Mouse (Mus musculus) CH12.LX (cell line): ENCODE data around the gene Sgf29. TPM values are rescaled to one million over a fixed set of nuclear protein-coding genes. Genes with fewer than 3 reads are reported as not detected.

Experiments
- DNase-seq: peaks from one replicate; pipeline ENCODE4 v3.0.0-alpha.2; 2013; ENCODE audit errors: extremely low read depth
- H3K27ac ChIP-seq: 2 replicates; pipeline ENCODE4 v1.5.1; 2012; ENCODE audit warnings: low read depth, mild to moderate bottlenecking, control low read depth, moderate library complexity; ENCODE audit not compliant: insufficient read depth
- H3K27me3 ChIP-seq: replicated peaks from 2 replicates; pipeline ENCODE3; 2012; ENCODE audit warnings: inconsistent platforms
- H3K36me3 ChIP-seq, 2 experiments: replicated peaks in 1 of 2; 2 replicates each; pipeline versions ENCODE3 to v1.6.1; 2012; ENCODE audit warnings: inconsistent platforms in 1 of 2, low read length in 1 of 2, mild to moderate bottlenecking in 1 of 2, mixed read lengths in 1 of 2, moderate library complexity in 1 of 2; ENCODE audit not compliant: control insufficient read depth in 1 of 2, insufficient read depth in 1 of 2
- H3K4me1 ChIP-seq, 2 experiments: 2 replicates each; pipeline ENCODE4 v1.6.1; 2012; ENCODE audit warnings: inconsistent platforms in 1 of 2, moderate library complexity in 1 of 2; ENCODE audit not compliant: insufficient read depth in 2 of 2, control insufficient read depth in 1 of 2
- H3K4me2 ChIP-seq: 2 replicates; pipeline ENCODE4 v1.6.1; 2012; ENCODE audit warnings: low read depth, mild to moderate bottlenecking, control low read depth; ENCODE audit not compliant: poor library complexity, insufficient read depth, severe bottlenecking
- H3K4me3 ChIP-seq, 3 experiments: fragments of 150-350 bp in 1 of 3; sonication (generic) in 1 of 3; replicated peaks in 1 of 3; 2 replicates each; pipeline versions ENCODE3 to v1.5.1; 2011 to 2012; ENCODE audit warnings: low read depth in 2 of 3, low read length in 2 of 3, mild to moderate bottlenecking in 2 of 3, moderate library complexity in 2 of 3, control low read depth in 1 of 3, improper control_type of control experiment in 1 of 3, inconsistent platforms in 1 of 3, mixed read lengths in 1 of 3; ENCODE audit not compliant: poor library complexity in 1 of 3
- H3K79me2 ChIP-seq: replicated peaks from 2 replicates; pipeline ENCODE4 v1.6.1; 2012; ENCODE audit warnings: mild to moderate bottlenecking, moderate library complexity; ENCODE audit not compliant: control insufficient read depth, poor library complexity, insufficient read depth, severe bottlenecking; ENCODE audit errors: extremely low read depth
- H3K9ac ChIP-seq: 2 replicates; pipeline ENCODE4 v1.6.1; 2012; ENCODE audit warnings: low read depth, mild to moderate bottlenecking, control low read depth, moderate library complexity; ENCODE audit not compliant: insufficient read depth
- H3K9me3 ChIP-seq: replicated peaks from 2 replicates; pipeline ENCODE3; 2012; ENCODE audit warnings: low read length, inconsistent platforms, mixed read lengths
- BHLHE40 ChIP-seq: IDR thresholded peaks from 2 replicates; pipeline ENCODE4 v1.6.1; 2011; ENCODE audit warnings: mild to moderate bottlenecking, low read depth, low read length, improper control_type of control experiment
- CHD1 ChIP-seq: IDR thresholded peaks from 2 replicates; pipeline ENCODE4 v1.6.1; 2012; ENCODE audit warnings: low read depth, low read length, improper control_type of control experiment, inconsistent platforms
- CHD2 ChIP-seq: IDR thresholded peaks from 2 replicates; pipeline ENCODE4 v1.6.1; 2011; ENCODE audit warnings: low read length, improper control_type of control experiment
- CTCF ChIP-seq, 2 experiments: IDR thresholded peaks in 1 of 2; conservative IDR thresholded peaks in 1 of 2; 2 replicates each; pipeline ENCODE4 v1.5.1; 2011 to 2012; ENCODE audit warnings: low read depth in 2 of 2, low read length in 2 of 2, improper control_type of control experiment in 1 of 2, inconsistent platforms in 1 of 2, mild to moderate bottlenecking in 1 of 2, moderate library complexity in 1 of 2
- E2F4 ChIP-seq: IDR thresholded peaks from 2 replicates; pipeline ENCODE4 v1.6.1; 2011; ENCODE audit warnings: low read depth, low read length, improper control_type of control experiment; ENCODE audit not compliant: insufficient replicate concordance
- ETS1 ChIP-seq: conservative IDR thresholded peaks from 2 replicates; pipeline ENCODE4 v1.6.1; 2012; ENCODE audit warnings: low read depth, mild to moderate bottlenecking, inconsistent platforms, low read length, improper control_type of control experiment, moderate library complexity
- GABPA ChIP-seq: IDR thresholded peaks from 2 replicates; pipeline ENCODE4 v1.6.1; 2012; ENCODE audit warnings: low read depth, low read length, improper control_type of control experiment, inconsistent platforms; ENCODE audit not compliant: insufficient replicate concordance
- HCFC1 ChIP-seq: IDR thresholded peaks from 2 replicates; pipeline ENCODE4 v1.6.1; 2012; ENCODE audit warnings: low read depth, mild to moderate bottlenecking, inconsistent platforms, low read length, improper control_type of control experiment
- JUN ChIP-seq: IDR thresholded peaks from 2 replicates; pipeline ENCODE4 v1.6.1; 2011; ENCODE audit warnings: low read depth, mild to moderate bottlenecking, low read length, improper control_type of control experiment, moderate library complexity; ENCODE audit not compliant: insufficient read depth
- KAT2A ChIP-seq: IDR thresholded peaks from 2 replicates; pipeline ENCODE4 v1.6.1; 2012; ENCODE audit warnings: low read length, improper control_type of control experiment, inconsistent platforms; ENCODE audit not compliant: insufficient replicate concordance
- MAX ChIP-seq: IDR thresholded peaks from 2 replicates; pipeline ENCODE4 v1.6.1; 2011; ENCODE audit warnings: low read length, improper control_type of control experiment
- MAZ ChIP-seq: IDR thresholded peaks from 2 replicates; pipeline ENCODE4 v1.6.1; 2012; ENCODE audit warnings: low read depth, mild to moderate bottlenecking, inconsistent platforms, low read length, improper control_type of control experiment, moderate library complexity
- MXI1 ChIP-seq: IDR thresholded peaks from 2 replicates; pipeline ENCODE4 v1.6.1; 2011; ENCODE audit warnings: mild to moderate bottlenecking, low read depth, low read length, improper control_type of control experiment
- MYC ChIP-seq: IDR thresholded peaks from 2 replicates; pipeline ENCODE4 v1.6.1; 2011; ENCODE audit warnings: low read depth, mild to moderate bottlenecking, improper control_type of control experiment, low read length
- NELFE ChIP-seq: IDR thresholded peaks from 2 replicates; pipeline ENCODE4 v1.6.1; 2011; ENCODE audit warnings: low read depth, low read length, improper control_type of control experiment
- NRF1 ChIP-seq: IDR thresholded peaks from 2 replicates; pipeline ENCODE4 v1.6.1; 2014; ENCODE audit warnings: low read depth, mild to moderate bottlenecking, inconsistent platforms, low read length, improper control_type of control experiment, moderate library complexity
- PAX5 ChIP-seq: IDR thresholded peaks from 2 replicates; pipeline ENCODE4 v1.6.1; 2012; ENCODE audit warnings: low read length, inconsistent platforms, mixed read lengths
- POLR2A ChIP-seq: IDR thresholded peaks from 2 replicates; pipeline ENCODE4 v1.6.1; 2011; ENCODE audit warnings: low read depth, mild to moderate bottlenecking, improper control_type of control experiment, low read length
- RAD21 ChIP-seq: IDR thresholded peaks from 2 replicates; pipeline ENCODE4 v1.6.1; 2011; ENCODE audit warnings: low read depth, mild to moderate bottlenecking, low read length, improper control_type of control experiment, moderate library complexity
- RCOR1 ChIP-seq: conservative IDR thresholded peaks from 2 replicates; pipeline ENCODE4 v1.6.1; 2012; ENCODE audit warnings: low read depth, mild to moderate bottlenecking, inconsistent platforms, low read length, improper control_type of control experiment
- SIN3A ChIP-seq: IDR thresholded peaks from 2 replicates; pipeline ENCODE4 v1.6.1; 2012; ENCODE audit warnings: low read length, improper control_type of control experiment, inconsistent platforms
- SMC3 ChIP-seq: IDR thresholded peaks from 2 replicates; pipeline ENCODE4 v1.6.1; 2011; ENCODE audit warnings: low read depth, low read length, improper control_type of control experiment
- TBP ChIP-seq: conservative IDR thresholded peaks from 2 replicates; pipeline ENCODE4 v1.6.1; 2011; ENCODE audit warnings: low read depth, low read length, improper control_type of control experiment
- TCF12 ChIP-seq: IDR thresholded peaks from 2 replicates; pipeline ENCODE4 v1.6.1; 2014; ENCODE audit warnings: low read depth, mild to moderate bottlenecking, inconsistent platforms, low read length, improper control_type of control experiment
- UBTF ChIP-seq: IDR thresholded peaks from 2 replicates; pipeline ENCODE4 v1.6.1; 2012; ENCODE audit warnings: low read depth, mild to moderate bottlenecking, inconsistent platforms, low read length, improper control_type of control experiment, moderate library complexity
- USF1 ChIP-seq: IDR thresholded peaks from 2 replicates; pipeline ENCODE4 v1.6.1; 2014; ENCODE audit warnings: low read depth, mild to moderate bottlenecking, inconsistent platforms, low read length, improper control_type of control experiment
- USF2 ChIP-seq: conservative IDR thresholded peaks from 2 replicates; pipeline ENCODE4 v1.6.1; 2011; ENCODE audit warnings: low read depth, low read length, improper control_type of control experiment
- ZC3H11A ChIP-seq: IDR thresholded peaks from 2 replicates; pipeline ENCODE4 v1.6.1; 2012; ENCODE audit warnings: low read depth, mild to moderate bottlenecking, inconsistent platforms, low read length, improper control_type of control experiment
- ZMIZ1 ChIP-seq: IDR thresholded peaks from 2 replicates; pipeline ENCODE4 v1.6.1; 2012; ENCODE audit warnings: low read depth, mild to moderate bottlenecking, inconsistent platforms, low read length, improper control_type of control experiment
- dilution Hi-C: fragments of 300-500 bp; cut with MboI; formaldehyde crosslinking; loops from 2 replicates; pipeline ENCODE4 v1.14.3; 2020; ENCODE audit warnings: low sequenced_read_pairs; ENCODE audit not compliant: extremely low pct_unique_long_range_greater_than_20kb, extremely low pct_ligation_motif_present
- in situ Hi-C: fragments of 300-500 bp; cut with MboI; formaldehyde crosslinking; loops from 3 replicates; pipeline ENCODE4 v1.14.3; 2019; ENCODE audit warnings: low sequenced_read_pairs, low pct_ligation_motif_present, low pct_unique_long_range_greater_than_20kb, mixed read lengths
- polyA plus RNA-seq: library from polyadenylated mRNA; unstranded; fragments of >175 nt; gene quantifications from 2 replicates; pipeline ENCODE4 v1.2.1, GENCODE M21; 2012; ENCODE audit warnings: low read depth; ENCODE audit not compliant: insufficient read length
- total RNA-seq, 2 experiments: library from RNA; depleted of rRNA; stranded (reverse); fragments of 300-350 nt in 1 of 2; fragments of >200 nt in 1 of 2; gene quantifications; 2 replicates each; pipeline ENCODE4 v1.2.3; 2012 to 2014

The Sgf29 gene
- total and polyA plus RNA-seq, 3 experiments, result 20.5 to 71.7 (median 55.6) TPM

DNA sequence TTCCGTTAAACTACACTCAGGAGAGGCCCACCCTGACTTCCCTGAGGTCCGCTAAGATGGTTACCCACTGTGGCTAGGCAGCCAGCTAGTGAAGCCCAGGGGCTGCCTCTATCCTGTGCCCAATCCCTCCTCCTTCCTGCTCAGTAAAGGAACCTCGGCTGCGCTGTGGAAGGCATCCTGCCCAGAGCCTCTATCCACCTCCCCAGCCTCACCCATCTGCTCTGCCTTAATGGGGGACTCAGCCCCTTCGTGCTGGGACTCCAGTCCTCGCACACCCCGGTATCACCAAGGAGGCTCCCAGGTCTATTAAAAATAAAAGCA lies 54.6 kb downstream of the Sgf29 start:
- peak overlapping the region; percentile 85 to 86 (median 85) for H3K4me3 ChIP-seq

DNA sequence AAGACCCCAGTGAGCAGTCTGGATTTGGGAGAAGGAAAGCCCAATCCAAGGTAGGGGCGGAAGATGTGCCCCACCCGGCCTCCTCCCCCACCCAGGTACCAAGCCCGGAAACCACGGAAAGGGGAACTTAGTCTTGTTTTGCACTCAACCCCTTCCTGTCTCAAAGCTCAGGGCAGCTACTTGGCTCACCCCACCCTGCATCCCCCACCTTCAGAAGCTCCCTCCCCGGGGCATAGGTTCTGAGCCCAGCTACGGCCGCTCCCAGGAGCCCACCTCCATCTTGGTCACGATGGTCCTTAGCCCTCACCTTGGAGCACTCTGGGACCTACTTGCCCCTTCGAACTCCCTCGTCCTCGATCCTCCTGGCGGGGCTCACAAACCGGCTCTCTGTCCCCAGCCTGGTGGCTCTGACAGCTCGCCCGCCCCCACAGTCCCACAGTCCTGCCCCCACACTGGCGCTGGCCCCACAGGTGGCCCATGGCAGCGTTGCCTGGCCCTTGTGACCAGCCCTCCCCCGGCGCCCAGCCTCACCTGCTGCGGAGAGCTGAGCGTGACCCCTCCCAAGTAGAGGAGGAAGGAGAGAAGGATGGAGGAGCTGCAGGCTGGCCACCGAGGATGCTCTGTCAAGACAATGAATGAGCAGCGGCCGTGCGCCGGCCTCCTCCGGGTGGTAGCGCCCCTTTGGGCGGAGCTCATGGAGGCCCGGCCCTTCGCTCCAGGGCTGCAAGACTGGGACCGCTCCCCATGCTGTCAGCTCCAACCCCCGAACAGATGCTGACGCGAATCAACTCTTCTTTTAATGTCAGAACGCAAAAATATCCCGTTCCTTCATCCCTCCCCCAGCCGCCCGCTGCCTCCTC lies 55.2 kb downstream of the Sgf29 start:
- Histone ChIP-seq H3K4me2 (peak overlapping the region; percentile 92), H3K79me2 (peaks cover 29% of the 10 kb centered on the region), H3K9ac (peak overlapping the region; percentile 76), H3K27me3 (no peaks in the 10 kb centered on the region), H3K27ac (peak overlapping the region; percentile 95), H3K4me3 (peak overlapping the region; percentile 85 to 86 (median 85)), H3K4me1 (peaks cover 35 to 64% of the 10 kb centered on the region in 2 experiments), H3K36me3 (peaks cover 26 to 33% of the 10 kb centered on the region in 2 experiments), H3K9me3 (peaks cover 6% of the 10 kb centered on the region)
- in situ Hi-C loops (loop anchor here (5.0 to 10.0 kb wide), 5 partner anchors 78 to 1220 kb away; partner anchors contain the start of genes Mvp, Pagr1a, Pagr1b and Tbx6), dilution Hi-C loops (no loop called here)
- peak; percentile 87 for DNase-seq
- TF ChIP-seq CHD1, result peak; percentile 65; the same call in 1 of the 2 replicates
- TF ChIP-seq RCOR1, result 0 out of 2 replicates have a peak, but pooled peaks have one; percentile 28
- TF ChIP-seq JUN, result no peak
- TF ChIP-seq PAX5, result no peak
- peak; percentile 84 for TF ChIP-seq NELFE
- no peak for TF ChIP-seq CTCF (conservative IDR thresholded peaks at IDR 0.05 in 1 of 2, IDR thresholded peaks at IDR 0.05 in 1 of 2; ENCODE audit: low read depth in 2 of 2, low read length in 2 of 2)
- TF ChIP-seq ZC3H11A, result no peak
- peak; percentile 69 for TF ChIP-seq UBTF
- no peak for TF ChIP-seq SMC3
- no peak; the same call in 1 of the 2 replicates for TF ChIP-seq USF1
- TF ChIP-seq MYC, result 0 out of 2 replicates have a peak, but pooled peaks have one; percentile 53
- no peak for TF ChIP-seq RAD21
- TF ChIP-seq BHLHE40, result peak; percentile 44
- TF ChIP-seq MAZ, result peak; percentile 92
- no peak for TF ChIP-seq USF2
- TF ChIP-seq E2F4, result no peak
- peak; percentile 58 for TF ChIP-seq HCFC1
- TF ChIP-seq ETS1, result peak; percentile 35
- TF ChIP-seq MXI1, result peak; percentile 75; the same call in 1 of the 2 replicates
- peak; percentile 61; the same call in 1 of the 2 replicates for TF ChIP-seq MAX
- peak; percentile 78 for TF ChIP-seq CHD2
- TF ChIP-seq GABPA, result no peak
- TF ChIP-seq TCF12, result peak; percentile 93
- 0 out of 2 replicates have a peak, but pooled peaks have one; percentile 60 for TF ChIP-seq KAT2A
- TF ChIP-seq ZMIZ1, result peak; percentile 89
- TF ChIP-seq SIN3A, result peak; percentile 89
- TF ChIP-seq POLR2A, result peak; percentile 86
- peak; percentile 86 for TF ChIP-seq TBP
- TF ChIP-seq NRF1, result peak; percentile 50

More for the DNA sequence above, 54.6 kb downstream of the Sgf29 start:
- Histone ChIP-seq H3K36me3 (peaks cover 33 to 39% of the 10 kb centered on the region in 2 experiments), H3K79me2 (peaks cover 33% of the 10 kb centered on the region), H3K9ac (peak overlapping the region; percentile 76), H3K4me2 (peak overlapping the region; percentile 92), H3K27me3 (no peaks in the 10 kb centered on the region), H3K4me1 (peaks cover 35 to 69% of the 10 kb centered on the region in 2 experiments), H3K9me3 (peaks cover 1% of the 10 kb centered on the region), H3K27ac (peak overlapping the region; percentile 95)
- dilution Hi-C loops (no loop called here), in situ Hi-C loops (loop anchor here (5.0 to 10.0 kb wide), 5 partner anchors 79 to 1221 kb away; partner anchors contain the start of genes Mvp, Pagr1a, Pagr1b and Tbx6)
- TF ChIP-seq POLR2A, result 0 out of 2 replicates have a peak, but pooled peaks have one; percentile 9
- no peak for TF ChIP-seq TBP
- no peak for DNase-seq
